25 mouse cellular contexts compared by ENCODE assay signal in genomic region chr8:111793324-111793917, GRCm38 (mm10). TPM values are rescaled to one million over a fixed set of nuclear protein-coding genes. Genes with fewer than 3 reads are reported as not detected.
DNase-seq lines count a peak whose midpoint lies in the region; ATAC-seq and TF ChIP-seq lines count a peak whose summit lies in the region.
"Had no signal": no experiment of that assay in that cellular context is flagged by ENCODE, and none has a peak within 500 bp of the region (broad histone marks: within the 10 kb centered on the region; RNA-seq: fewer than 3 reads in every experiment).

No protein-coding gene starts in this region.

- H3K4me3 ChIP-seq in embryonic facial prominence, embryonic 14.5 days (ENCODE audit: low read depth, low read length) = no peak overlapping the region
- H3K4me3 ChIP-seq in embryonic facial prominence, embryonic 10.5 days = no peak overlapping the region
- H3K4me3 ChIP-seq in lung, embryonic 15.5 days = no peak overlapping the region
- H3K4me3 ChIP-seq in intestine, embryonic 14.5 days (ENCODE audit: low read depth, low read length) = no peak overlapping the region
- no peak overlapping the region for H3K4me3 ChIP-seq in stomach, embryonic 16.5 days (replicated peaks; ENCODE audit: low read length)
- no peak overlapping the region for H3K4me3 ChIP-seq in liver, postnatal 0 days (ENCODE audit: low read depth, low read length)
- H3K4me3 ChIP-seq: heart, embryonic 13.5 days; hindbrain, embryonic 15.5 days; left cerebral cortex, adult 2 months; limb, embryonic 12.5 days; liver, embryonic 13.5 days; midbrain, embryonic 10.5 days had no signal

- TF ChIP-seq CTCF in liver, postnatal 0 days (IDR thresholded peaks at IDR 0.05; ENCODE audit: low read depth) = no peak

- 69% methylated on average over 3 of the region's 3 CpGs for WGBS in embryonic facial prominence, embryonic 14.5 days
- WGBS in embryonic facial prominence, embryonic 10.5 days = 92% methylated on average over 3 of the region's 3 CpGs
- WGBS in lung, embryonic 15.5 days = 31% methylated on average over 3 of the region's 3 CpGs
- WGBS in intestine, embryonic 14.5 days = 41% methylated on average over 3 of the region's 3 CpGs
- WGBS in stomach, embryonic 16.5 days = 36% methylated on average over 3 of the region's 3 CpGs
- 76% methylated on average over 3 of the region's 3 CpGs for WGBS in liver, postnatal 0 days (ENCODE audit: insufficient replicate concordance)

- no peaks in the 10 kb centered on the region for H3K9me3 ChIP-seq in embryonic facial prominence, embryonic 14.5 days (ENCODE audit: control insufficient read depth, low read length)
- H3K9me3 ChIP-seq in embryonic facial prominence, embryonic 10.5 days = no peaks in the 10 kb centered on the region
- no peaks in the 10 kb centered on the region for H3K9me3 ChIP-seq in lung, embryonic 15.5 days
- no peaks in the 10 kb centered on the region for H3K9me3 ChIP-seq in intestine, embryonic 14.5 days (ENCODE audit: control insufficient read depth, low read length)
- no peaks in the 10 kb centered on the region for H3K9me3 ChIP-seq in stomach, embryonic 16.5 days (replicated peaks; ENCODE audit: control insufficient read depth, low read length)
- no peaks in the 10 kb centered on the region for H3K9me3 ChIP-seq in liver, postnatal 0 days (ENCODE audit: low read length)
- H3K9me3 ChIP-seq: heart, embryonic 13.5 days; hindbrain, embryonic 15.5 days; limb, embryonic 12.5 days; liver, embryonic 13.5 days; midbrain, embryonic 10.5 days had no signal

- no peak for ATAC-seq in embryonic facial prominence, embryonic 14.5 days (ENCODE audit: low read depth)
- ATAC-seq in lung, embryonic 15.5 days (ENCODE audit: borderline replicate concordance, extremely low read depth, low FRiP score, low TSS enrichment) = peak; percentile 78
- ATAC-seq in intestine, embryonic 14.5 days (replicated peaks; ENCODE audit: low FRiP score, low TSS enrichment, low read depth) = 0 out of 2 replicates have a peak, but pooled peaks have one; percentile 27
- peak; percentile 67 for ATAC-seq in stomach, embryonic 16.5 days (ENCODE audit: insufficient read depth, low FRiP score)
- ATAC-seq in liver, postnatal 0 days = no peak
- ATAC-seq: CD4-positive, CD25-positive, alpha-beta regulatory T cell, adult 4 months had no signal

- H3K27ac ChIP-seq in embryonic facial prominence, embryonic 14.5 days (replicated peaks; ENCODE audit: low read depth, low read length) = no peak overlapping the region
- H3K27ac ChIP-seq in embryonic facial prominence, embryonic 10.5 days (replicated peaks) = no peak overlapping the region
- H3K27ac ChIP-seq in lung, embryonic 15.5 days = peak overlapping the region; percentile 71
- H3K27ac ChIP-seq in intestine, embryonic 14.5 days (ENCODE audit: low read depth) = peak overlapping the region; percentile 80
- H3K27ac ChIP-seq in stomach, embryonic 16.5 days (ENCODE audit: low read length) = peak overlapping the region; percentile 68
- no peak overlapping the region for H3K27ac ChIP-seq in liver, postnatal 0 days (ENCODE audit: low read depth)
- H3K27ac ChIP-seq: hindbrain, embryonic 15.5 days; left cerebral cortex, adult 2 months; limb, embryonic 12.5 days; liver, embryonic 13.5 days; macrophage; midbrain, embryonic 10.5 days had no signal

- no peak overlapping the region for H3K9ac ChIP-seq in embryonic facial prominence, embryonic 14.5 days (ENCODE audit: low read depth, low read length)
- H3K9ac ChIP-seq in lung, embryonic 15.5 days = no peak overlapping the region
- H3K9ac ChIP-seq in intestine, embryonic 14.5 days (ENCODE audit: low read length) = no peak overlapping the region
- no peak overlapping the region for H3K9ac ChIP-seq in stomach, embryonic 16.5 days (ENCODE audit: low read length)
- H3K9ac ChIP-seq in liver, postnatal 0 days (replicated peaks) = no peak overlapping the region
- H3K9ac ChIP-seq: heart, embryonic 13.5 days; hindbrain, embryonic 15.5 days; limb, embryonic 12.5 days; liver, embryonic 13.5 days had no signal

- DNase-seq in embryonic facial prominence, embryonic 14.5 days (ENCODE audit: low spot score) = peak; percentile 77
- no peak for DNase-seq in embryonic facial prominence, embryonic 10.5 days (ENCODE audit: low spot score)
- DNase-seq in lung, postnatal 14 days = no peak
- DNase-seq in intestine, embryonic 14.5 days (ENCODE audit: low spot score) = no peak
- no peak for DNase-seq in liver, postnatal 0 days
- no peak for DNase-seq in right cerebral cortex, postnatal 25 days
- DNase-seq: cerebellum, adult 18-20 months; cerebellum, postnatal 25 days; gastrocnemius, postnatal 10 days; heart, adult 18-20 months; heart, postnatal 36 days; kidney, adult 2 months; kidney, postnatal 25 days; liver, embryonic 13.5 days; right cerebral cortex, adult 18-20 months; thymus, postnatal 14 days had no signal

- no peak for TF ChIP-seq EP300 in liver, postnatal 0 days (IDR thresholded peaks at IDR 0.05; ENCODE audit: low read depth)

- H3K36me3 ChIP-seq in embryonic facial prominence, embryonic 14.5 days (ENCODE audit: control insufficient read depth, insufficient read depth, low read length) = peaks cover 15% of the 10 kb centered on the region; the same call in 1 of the 2 replicates
- H3K36me3 ChIP-seq in embryonic facial prominence, embryonic 10.5 days (replicated peaks) = peaks cover 65% of the 10 kb centered on the region
- 0 out of 2 replicates have a peak, but pooled peaks cover 4% of the 10 kb centered on the region for H3K36me3 ChIP-seq in lung, embryonic 15.5 days
- peaks cover 18% of the 10 kb centered on the region; the same call in 1 of the 2 replicates for H3K36me3 ChIP-seq in intestine, embryonic 14.5 days (ENCODE audit: control insufficient read depth, insufficient read depth, low read length)
- H3K36me3 ChIP-seq in stomach, embryonic 16.5 days (ENCODE audit: control insufficient read depth, insufficient read depth, low read length) = 0 out of 2 replicates have a peak, but pooled peaks cover 3% of the 10 kb centered on the region
- H3K36me3 ChIP-seq in liver, postnatal 0 days (replicated peaks; ENCODE audit: insufficient read depth, low read length) = no peaks in the 10 kb centered on the region
- H3K36me3 ChIP-seq: hindbrain, embryonic 15.5 days had no signal

- H3K4me1 ChIP-seq in embryonic facial prominence, embryonic 14.5 days (ENCODE audit: control insufficient read depth, insufficient read depth, low read length) = peaks cover 8% of the 10 kb centered on the region; the same call in 1 of the 2 replicates
- H3K4me1 ChIP-seq in embryonic facial prominence, embryonic 10.5 days = peaks cover 12% of the 10 kb centered on the region
- H3K4me1 ChIP-seq in lung, embryonic 15.5 days = peaks cover 40% of the 10 kb centered on the region
- H3K4me1 ChIP-seq in intestine, embryonic 14.5 days (replicated peaks; ENCODE audit: control insufficient read depth, insufficient read depth, low read length) = peaks cover 28% of the 10 kb centered on the region
- peaks cover 7% of the 10 kb centered on the region for H3K4me1 ChIP-seq in stomach, embryonic 16.5 days (ENCODE audit: control insufficient read depth, insufficient read depth, low read length)
- no peaks in the 10 kb centered on the region for H3K4me1 ChIP-seq in liver, postnatal 0 days (ENCODE audit: insufficient read depth)
- H3K4me1 ChIP-seq: liver, embryonic 13.5 days had no signal

- H3K27me3 ChIP-seq in embryonic facial prominence, embryonic 14.5 days (replicated peaks; ENCODE audit: control insufficient read depth, insufficient read depth, low read length) = no peaks in the 10 kb centered on the region
- no peaks in the 10 kb centered on the region for H3K27me3 ChIP-seq in embryonic facial prominence, embryonic 10.5 days (replicated peaks; ENCODE audit: low read depth, poor library complexity, severe bottlenecking)
- H3K27me3 ChIP-seq in lung, embryonic 15.5 days = no peaks in the 10 kb centered on the region
- H3K27me3 ChIP-seq in intestine, embryonic 14.5 days (replicated peaks; ENCODE audit: control insufficient read depth, insufficient read depth, low read length) = no peaks in the 10 kb centered on the region
- H3K27me3 ChIP-seq in stomach, embryonic 16.5 days (ENCODE audit: control insufficient read depth, insufficient read depth, low read length) = no peaks in the 10 kb centered on the region
- H3K27me3 ChIP-seq in liver, postnatal 0 days (ENCODE audit: insufficient read depth, low read length) = no peaks in the 10 kb centered on the region
- H3K27me3 ChIP-seq: heart, embryonic 13.5 days; hindbrain, embryonic 15.5 days; limb, embryonic 12.5 days; liver, embryonic 13.5 days had no signal

- H3K4me2 ChIP-seq in embryonic facial prominence, embryonic 14.5 days (ENCODE audit: low read depth, low read length) = no peak overlapping the region
- H3K4me2 ChIP-seq in lung, embryonic 15.5 days = no peak overlapping the region
- no peak overlapping the region for H3K4me2 ChIP-seq in intestine, embryonic 14.5 days (ENCODE audit: low read length)
- no peak overlapping the region for H3K4me2 ChIP-seq in stomach, embryonic 16.5 days (ENCODE audit: low read depth, low read length)
- no peak overlapping the region for H3K4me2 ChIP-seq in liver, postnatal 0 days (ENCODE audit: low read depth, low read length)
- H3K4me2 ChIP-seq: heart, embryonic 13.5 days; hindbrain, embryonic 15.5 days; limb, embryonic 12.5 days; liver, embryonic 13.5 days had no signal

RNA-seq across cellular contexts. Expression of gene Bcar1, which starts 49.8 kb away (rescaled TPM):
- polyA plus RNA-seq in embryonic facial prominence, embryonic 14.5 days (2014; fragmentation: Nextera tagmentation; extraction: Ambion mirVana) = 34.9 and 35.3 TPM in 2 replicates
- polyA plus RNA-seq in embryonic facial prominence, embryonic 10.5 days (2016; fragmentation: Nextera tagmentation; extraction: Ambion mirVana) = 61.1 and 62.4 TPM in 2 replicates
- 40.7 and 42.6 TPM in 2 replicates for polyA plus RNA-seq in lung, embryonic 15.5 days (2015; fragmentation: Nextera tagmentation; extraction: Ambion mirVana)
- 50.2 and 54.2 TPM in 2 replicates for polyA plus RNA-seq in intestine, embryonic 14.5 days (2014; fragmentation: Nextera tagmentation; extraction: Ambion mirVana)
- 38.5 and 44.6 TPM in 2 replicates for polyA plus RNA-seq in stomach, embryonic 16.5 days (2015; fragmentation: Nextera tagmentation; extraction: Ambion mirVana)
- polyA plus RNA-seq in liver, postnatal 0 days (2015; fragmentation: Nextera tagmentation; extraction: Ambion mirVana) = 9.9 and 11.6 TPM in 2 replicates

Comparison
In these comparisons a context has a peak if more than half of its experiments do, and no peak if none do; other contexts are left out.
1. ATAC-seq: peak in lung, embryonic 15.5 days (single experiment), intestine, embryonic 14.5 days (single experiment) and stomach, embryonic 16.5 days (single experiment); none in embryonic facial prominence, embryonic 14.5 days (single experiment) and liver, postnatal 0 days (single experiment).
2. H3K27ac ChIP-seq: peak in lung, embryonic 15.5 days (single experiment), intestine, embryonic 14.5 days (single experiment) and stomach, embryonic 16.5 days (single experiment); none in embryonic facial prominence, embryonic 14.5 days (single experiment), embryonic facial prominence, embryonic 10.5 days (single experiment) and liver, postnatal 0 days (single experiment).